Mouse (Mus musculus): ENCODE results near the gene Nedd9.

Gene Nedd9

DNA sequence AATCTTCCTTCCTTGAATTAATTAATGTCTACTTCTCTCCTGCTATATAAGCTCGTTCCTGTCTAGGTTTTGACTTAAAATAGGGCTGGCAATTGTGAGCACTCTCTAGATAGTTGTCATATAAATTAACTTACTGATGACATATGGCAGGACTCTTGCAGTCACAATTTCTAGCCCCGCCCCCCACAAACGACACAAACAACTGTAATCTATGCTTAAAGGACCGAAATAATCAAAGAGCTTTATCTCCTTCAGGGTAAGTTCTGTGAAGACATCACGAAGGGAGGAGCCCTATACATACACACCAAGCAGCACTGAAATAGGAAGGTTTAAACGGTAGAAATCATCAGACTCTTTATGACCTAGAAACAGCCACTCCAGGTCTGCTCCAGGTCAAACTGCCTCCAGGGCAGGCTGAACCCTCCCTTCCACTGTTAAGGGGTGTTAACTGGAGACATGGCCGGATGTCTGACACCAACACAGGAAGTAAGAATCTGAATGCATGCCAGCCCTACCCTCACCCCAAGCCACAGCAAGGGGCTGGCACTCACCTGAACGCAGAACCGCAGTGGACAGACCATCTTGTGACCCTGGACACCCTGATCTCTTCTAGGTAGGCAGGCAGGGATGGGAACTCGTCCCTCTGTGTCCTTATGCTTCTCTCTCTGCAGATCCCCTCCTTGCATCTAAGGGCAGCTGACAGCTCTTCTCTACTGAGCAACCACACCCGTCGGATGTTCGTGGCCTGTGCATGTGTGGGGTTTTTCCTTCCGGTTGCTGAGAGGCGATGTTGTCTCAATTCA, at the start of gene Nedd9:
TSS of gene Nedd9 (minus strand) at position 757 of the 803 bp plus-strand sequence.
- no peak for DNase-seq

DNA sequence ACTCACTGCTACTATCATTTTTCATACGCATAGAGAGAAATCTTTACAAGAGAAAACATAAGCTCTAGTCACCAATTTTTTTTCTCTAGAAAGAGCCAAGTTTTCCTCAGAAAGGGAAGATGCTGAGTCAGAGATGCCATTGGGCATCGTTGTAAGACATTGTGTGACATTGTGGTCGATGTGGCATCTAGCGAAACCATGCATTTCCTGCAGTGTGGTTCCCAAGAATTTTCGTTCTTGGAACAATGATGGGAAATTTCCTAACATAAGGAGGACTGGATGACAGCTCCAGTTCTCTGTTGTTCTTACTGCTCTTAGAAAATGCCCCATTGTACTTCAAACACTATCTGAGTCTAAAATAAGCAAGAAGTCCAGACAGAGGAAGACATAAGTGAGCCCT, 45.5 kb upstream of the Nedd9 start:
- no peak for DNase-seq

DNA sequence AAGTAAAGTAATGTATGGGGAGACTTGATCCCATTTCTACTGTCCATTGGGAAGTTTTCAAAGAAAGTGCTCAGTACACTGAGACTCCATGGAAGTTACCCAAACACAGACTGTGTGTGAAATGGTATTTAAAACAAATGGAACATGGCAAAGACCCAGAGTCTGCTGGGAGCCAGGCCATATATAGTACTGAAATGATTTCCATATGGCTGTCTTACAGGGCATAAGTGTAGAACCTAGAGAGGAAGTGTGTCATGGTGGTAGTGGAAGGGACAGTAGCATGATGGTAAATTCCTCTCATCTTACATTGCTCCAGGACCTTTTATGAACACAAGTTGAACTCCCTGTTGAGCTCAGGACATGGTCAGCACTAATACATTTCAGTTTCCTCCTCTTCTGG, 43.2 kb upstream of the Nedd9 start:
- no peak for DNase-seq

DNA sequence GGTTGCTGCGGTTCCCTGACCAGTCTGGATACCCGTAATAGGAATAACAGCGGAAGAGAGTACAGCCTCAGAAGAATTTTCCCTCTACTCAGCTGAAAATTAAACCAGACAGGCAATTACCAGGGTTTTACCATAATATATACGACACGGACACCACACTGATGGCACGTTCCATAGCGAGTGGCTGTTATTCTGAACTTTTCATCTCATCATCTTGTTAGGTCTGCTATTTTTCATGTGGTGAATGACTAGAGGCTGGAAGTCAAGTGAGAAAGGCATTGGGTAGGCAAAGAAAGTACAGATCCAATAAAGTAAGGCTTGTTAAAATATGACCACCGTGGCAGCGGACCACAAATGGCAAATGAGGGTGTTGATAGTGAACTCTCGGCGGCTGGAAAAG, 37.0 kb upstream of the Nedd9 start:
- DNase-seq: no peak

DNA sequence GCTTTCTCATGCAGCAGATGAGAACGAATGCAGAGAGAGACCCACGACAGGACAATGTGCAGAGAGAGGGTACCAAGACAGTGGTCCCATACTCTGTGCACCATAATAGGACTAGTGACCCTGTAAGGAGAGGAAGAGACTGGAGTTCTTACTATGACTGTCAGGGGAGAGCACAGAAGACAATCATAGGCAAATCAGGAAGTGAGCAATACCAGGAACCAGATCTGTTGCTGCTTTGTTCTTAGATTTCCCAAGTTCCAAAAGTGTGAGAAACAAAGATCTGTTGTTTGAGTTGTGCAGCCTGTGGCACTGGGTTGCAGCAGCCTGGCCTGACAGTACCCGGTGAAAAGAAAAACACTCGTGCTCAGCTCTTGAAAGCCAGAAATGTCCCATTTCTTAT, 34.1 kb upstream of the Nedd9 start:
- no peak for DNase-seq

DNA sequence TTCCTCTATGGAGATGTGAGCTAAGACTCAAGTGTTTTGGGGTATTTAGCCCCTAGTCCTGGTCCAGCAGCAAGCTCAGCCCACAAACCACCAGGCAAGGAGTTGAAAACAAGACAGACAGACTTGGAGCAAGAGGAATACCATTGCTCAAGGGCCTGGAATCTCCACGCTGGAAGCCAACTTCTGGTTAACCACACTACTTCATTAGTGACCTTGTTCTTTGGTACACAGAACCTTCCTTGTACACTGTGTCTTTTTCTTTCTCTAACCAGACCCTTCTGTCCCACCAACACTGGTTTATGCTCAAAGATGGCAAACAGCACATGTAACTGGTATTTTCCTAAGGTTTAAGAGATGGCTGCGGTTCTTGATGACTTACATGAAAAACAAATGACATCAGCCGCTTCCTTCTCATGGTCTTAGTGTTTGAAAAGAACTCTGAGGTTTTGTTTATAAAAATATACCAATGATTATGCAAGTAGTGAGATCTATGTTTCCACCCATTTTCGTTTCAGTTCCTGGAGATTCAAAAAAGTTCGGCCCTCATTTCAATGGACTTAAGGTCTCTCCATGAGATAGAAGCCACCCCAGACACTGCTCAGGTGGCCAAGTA, 33.5 kb upstream of the Nedd9 start:
- DNase-seq: no peak

DNA sequence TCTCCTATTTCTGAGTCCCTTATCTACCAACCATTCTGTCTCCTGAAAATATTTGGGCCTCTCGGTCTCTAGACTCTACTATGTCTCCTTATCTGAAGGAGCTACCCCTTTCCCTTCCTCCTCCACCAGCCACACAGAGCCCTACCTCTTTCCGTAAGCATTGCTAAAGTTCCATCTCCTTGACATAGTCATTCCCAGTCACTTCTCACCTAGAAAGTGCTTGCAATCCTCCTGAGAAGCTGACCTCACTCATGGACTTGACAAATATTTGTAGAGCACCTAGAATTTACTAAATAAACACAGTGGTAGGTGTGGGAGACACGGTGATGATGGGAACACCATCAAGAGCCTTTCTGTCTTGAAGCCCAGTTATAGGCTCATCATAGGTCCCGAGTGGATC, 32.6 kb upstream of the Nedd9 start:
- DNase-seq: no peak

DNA sequence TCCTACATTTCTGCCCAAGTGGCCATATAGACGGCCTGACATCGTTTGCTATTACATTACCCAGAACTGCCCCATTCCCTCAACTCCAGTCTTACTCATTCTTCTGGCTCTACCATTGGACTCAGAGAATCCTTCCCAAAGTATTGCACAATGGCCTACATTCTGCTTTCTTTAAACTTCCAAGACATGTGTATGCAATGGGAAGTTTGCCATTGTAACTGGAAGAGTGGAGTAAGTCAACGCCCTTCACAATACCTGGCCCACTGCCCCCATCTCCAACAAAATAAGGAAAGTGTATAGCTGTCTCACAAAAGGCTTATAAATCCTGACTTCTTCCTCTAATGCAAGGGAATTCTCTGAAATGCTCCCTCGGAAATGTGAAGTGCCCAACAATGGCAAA, 30.0 kb upstream of the Nedd9 start:
- no peak for DNase-seq

DNA sequence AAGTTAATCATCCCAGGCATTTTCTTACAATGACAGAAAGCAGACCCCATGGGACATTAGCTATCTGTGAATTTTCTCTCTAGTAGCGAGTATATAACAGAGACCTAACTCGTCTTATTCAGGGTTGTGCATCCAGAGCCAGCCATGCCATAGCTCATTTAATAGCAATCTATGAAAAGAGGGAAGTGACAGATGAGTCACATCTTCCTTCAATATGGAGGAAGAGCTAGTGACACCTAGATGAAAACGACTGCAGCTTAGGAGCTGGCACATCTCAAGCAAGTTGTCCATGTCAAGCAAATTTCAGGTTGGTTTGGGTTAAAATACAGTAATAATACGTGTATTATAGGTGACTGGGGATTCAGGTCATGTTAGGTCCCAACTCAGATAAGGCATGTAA, 28.6 kb upstream of the Nedd9 start:
- no peak for DNase-seq

DNA sequence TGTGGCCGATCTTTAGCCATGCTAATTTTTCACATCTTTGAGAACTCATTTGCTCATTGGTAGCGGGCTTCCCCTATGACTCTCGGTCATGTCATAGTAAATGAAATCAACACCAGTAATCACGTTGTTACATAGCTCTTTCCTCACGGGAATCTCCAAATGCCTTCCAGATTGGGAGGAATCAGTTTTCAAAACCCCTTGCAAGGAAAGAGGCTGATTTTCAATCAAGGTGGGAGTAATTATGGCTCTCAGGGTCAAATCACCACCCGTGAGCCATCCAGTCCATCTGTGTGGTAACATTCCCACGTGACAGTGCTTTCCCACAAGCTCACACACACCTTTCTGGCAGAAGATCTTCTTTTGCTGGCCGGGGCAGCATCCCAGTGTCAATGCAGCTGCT, 27.8 kb upstream of the Nedd9 start:
- no peak for DNase-seq

DNA sequence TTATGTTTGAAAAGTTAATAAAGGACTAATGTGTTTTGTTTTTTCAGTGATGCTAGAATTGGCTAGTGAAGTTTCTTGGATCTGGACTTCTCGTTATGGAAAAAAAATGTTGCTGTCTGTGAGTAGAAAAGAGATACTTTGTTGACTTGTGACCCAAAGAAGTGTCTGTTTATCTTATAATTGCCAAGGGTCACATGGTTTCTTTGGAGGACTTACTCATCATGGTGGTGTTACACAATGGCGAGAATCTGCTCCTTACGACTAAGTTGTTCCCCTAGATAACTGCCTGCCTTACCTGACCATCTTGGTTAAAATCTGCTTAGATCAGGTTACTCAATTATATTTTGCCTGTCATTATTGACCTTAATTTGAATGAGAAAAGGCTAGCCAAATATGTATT, 26.3 kb upstream of the Nedd9 start:
- DNase-seq: no peak

DNA sequence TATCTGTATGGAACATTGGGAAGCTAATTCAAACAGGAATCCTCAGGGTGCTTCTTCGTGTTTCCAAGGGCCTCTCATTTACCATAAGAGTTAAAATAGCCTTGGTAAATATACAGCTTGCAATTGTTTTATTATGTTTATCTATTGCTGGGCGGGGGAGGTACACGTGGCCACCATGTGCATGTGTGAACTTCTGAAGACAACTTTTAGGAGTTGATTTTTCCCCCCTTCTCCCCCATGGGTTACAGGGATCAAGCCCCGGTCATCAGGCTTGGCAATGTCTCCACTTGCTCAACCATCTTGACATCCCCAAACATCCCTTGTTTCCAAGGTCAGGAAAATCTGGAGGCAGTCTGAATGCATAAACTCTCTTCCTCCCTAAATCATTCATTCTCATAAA, 25.1 kb upstream of the Nedd9 start:
- no peak for DNase-seq

DNA sequence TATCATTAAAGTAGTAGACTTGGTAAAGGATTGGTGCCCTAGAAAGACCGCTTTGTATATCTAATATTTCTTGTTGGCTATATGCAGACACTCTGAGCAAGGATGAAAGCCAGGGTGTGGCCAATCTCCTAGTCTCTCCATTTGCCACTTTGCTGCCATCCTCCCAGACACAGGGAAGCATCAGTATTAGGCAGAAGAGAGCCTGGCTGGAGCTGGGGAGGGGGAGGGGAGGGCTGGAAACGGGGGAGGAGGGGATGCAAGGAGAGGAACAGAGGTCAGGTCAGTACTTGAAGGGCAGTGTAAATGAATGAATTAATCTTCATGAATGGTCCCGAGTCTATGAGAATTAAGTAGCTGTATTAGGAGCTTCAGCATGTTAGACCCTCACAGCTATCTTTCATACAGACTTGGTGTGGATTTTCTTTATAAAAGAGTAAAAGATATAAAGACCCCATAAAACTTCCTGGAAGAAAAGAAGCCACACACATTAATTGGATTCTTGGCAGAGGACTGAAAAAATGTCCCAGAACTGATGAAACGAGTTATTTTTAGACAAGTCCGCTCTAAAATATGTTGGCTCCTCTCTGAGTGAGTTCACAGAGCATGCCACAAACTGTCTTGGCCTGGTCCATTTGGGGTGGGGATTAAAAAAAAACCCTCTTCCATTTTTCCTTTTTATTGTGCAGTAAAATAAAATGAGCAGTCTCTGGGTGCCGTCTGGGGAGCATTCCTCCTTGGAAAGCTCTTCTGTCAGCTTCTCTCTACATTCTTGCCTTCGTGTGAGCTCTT, 23.7 kb upstream of the Nedd9 start:
- DNase-seq: no peak

DNA sequence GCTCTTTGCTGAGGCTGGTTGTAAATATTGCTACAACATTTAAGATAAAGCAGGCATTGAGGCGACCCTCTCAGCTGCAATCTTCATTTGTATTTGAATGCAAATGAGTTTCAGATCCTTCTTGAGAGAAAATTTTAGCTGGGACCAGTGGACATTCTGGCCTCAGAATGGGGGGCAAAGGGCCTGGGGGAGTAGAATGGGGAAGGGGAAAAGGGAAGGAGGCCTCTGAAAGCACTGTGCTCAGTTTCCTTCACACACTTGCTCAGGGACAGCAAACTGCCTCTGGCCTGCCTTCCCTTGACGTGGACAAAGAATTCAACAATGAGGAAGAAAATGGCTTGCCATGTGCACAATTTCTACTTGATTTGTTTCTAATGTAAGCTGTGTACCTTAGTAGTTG, 18.4 kb upstream of the Nedd9 start:
- no peak for DNase-seq

DNA sequence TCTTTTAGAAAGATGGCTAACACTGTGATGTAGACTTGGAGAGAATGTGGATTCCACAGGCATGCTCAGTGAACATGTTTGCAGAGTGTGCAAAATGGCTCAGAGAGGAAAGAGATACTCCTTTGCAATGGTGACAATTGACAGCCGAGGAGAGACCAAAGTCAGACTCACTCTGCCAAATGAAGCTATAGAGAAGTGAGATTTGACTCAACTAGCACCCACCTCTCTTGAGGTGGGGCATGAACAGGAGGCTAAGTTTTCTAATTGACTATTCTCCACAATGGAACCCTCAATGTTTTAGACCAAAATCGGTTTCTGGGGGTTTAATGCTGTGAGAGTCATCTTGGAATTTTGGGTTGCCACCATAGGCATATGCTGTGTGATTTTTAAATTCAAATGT, 17.8 kb upstream of the Nedd9 start:
- DNase-seq: no peak

DNA sequence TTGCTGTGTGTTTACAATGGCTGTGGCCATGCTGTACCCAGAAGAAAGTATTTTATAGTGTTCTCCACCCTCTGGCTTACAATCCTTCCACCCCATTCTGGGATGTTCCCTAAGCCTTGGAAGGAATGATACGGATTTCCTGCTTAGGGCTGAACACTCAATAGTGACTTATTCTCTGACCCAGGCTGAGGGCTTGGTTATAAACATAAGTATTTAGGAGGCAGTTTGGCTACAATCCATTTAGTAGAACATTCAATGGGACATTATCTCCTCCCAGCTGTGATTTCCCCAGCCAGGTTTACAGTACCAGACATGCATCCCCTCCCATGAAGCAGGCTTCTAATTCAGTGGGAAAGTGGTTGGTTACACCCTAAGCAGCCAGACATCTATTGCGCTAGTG, 17.3 kb upstream of the Nedd9 start:
- DNase-seq: no peak

DNA sequence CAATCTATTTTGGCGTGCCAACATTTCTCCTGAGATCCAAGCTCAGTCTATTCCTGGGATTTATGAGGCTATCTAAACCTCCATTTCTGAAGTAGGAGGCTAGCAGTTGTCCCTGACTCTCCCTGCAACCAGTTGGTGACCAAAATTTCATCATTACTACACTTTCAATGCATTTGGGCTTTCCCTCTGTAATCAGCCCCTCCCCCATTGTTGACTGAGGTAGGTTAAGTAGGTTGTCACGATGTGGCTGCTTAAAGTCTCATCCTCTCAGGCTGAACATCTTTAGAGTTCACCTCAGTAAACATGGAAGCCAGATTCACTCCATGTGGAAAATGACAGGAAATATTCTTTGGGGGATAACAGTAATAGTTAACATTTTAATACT, 15.7 kb upstream of the Nedd9 start:
- DNase-seq: no peak

DNA sequence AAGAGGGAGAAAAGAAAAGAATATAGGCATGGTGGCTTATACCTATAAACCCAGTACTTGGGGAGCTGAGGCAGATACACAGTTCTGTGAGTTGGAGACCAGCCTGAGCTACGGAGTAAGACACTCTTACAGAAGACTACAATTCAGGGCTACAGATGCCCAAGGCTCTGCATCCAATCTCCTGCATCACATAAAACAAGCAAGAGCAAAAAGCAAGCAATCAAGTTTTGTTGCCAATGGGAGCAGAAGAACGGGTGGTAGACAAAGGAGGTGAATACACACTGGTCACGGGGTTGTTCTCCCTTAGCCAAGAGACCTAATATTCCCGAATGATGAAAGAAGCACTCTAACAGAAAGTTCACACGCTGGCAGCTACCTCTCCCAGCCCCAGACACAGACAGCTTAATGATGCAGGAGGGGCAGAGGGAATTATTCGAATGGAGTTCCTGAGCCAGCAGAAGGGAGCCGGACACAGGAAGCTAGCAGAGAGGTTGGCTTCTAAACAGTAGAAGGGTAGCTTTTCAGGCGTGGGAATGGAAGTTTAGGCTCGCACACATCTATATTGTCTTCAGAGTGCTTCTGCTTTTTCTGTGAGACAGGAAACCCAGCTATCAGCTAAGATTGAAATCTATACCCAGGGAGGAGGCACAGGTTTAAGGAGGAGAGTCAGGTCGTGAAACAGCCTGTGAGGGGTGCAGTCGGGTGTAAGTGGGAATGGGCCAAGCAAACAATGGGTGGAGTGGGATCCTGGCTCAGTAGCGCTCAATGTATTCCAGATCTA, 15.2 kb upstream of the Nedd9 start:
- DNase-seq: no peak

DNA sequence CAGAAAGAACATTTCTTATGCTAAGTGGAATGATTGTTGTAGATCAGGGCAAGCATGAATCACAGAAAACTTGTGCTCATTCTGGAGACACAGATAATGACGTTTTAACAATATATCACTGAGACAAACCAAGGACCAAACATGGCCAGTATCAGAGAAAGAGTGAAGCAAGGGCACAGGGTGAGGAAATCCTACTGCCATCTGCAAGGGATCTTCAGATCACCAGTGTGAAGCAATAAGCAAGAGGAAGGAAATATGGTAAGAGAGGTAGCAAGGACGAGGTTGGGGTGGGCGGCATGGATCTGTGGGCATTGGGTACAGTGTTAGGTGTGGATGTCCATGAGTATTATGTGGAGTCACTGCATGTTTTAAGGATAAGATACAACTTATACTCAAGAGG, 13.6 kb upstream of the Nedd9 start:
- no peak for DNase-seq

DNA sequence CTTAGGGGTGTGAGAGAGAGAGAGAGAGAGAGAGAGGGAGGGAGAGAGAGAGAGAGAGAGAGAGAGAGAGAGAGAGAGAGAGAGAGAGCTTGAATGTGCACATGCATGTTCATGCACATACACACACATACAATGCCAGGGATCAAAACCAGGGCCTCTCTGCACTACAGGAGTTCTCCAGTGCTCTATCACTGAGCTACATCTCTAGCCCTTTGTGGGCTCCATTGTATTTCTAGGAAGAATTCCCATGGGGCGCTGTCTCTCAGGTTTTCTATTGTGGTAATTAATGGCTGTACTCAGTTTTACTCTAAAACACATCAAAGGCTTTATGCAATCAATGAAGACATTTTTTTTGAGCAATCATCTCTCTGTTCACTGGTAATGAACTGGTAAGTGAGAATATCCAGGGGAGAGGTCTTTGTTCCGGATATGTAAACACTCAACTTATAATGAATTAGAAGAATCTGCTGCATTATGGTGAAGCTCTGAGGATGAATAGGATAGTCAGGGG, 11.5 kb upstream of the Nedd9 start:
- no peak for DNase-seq

DNA sequence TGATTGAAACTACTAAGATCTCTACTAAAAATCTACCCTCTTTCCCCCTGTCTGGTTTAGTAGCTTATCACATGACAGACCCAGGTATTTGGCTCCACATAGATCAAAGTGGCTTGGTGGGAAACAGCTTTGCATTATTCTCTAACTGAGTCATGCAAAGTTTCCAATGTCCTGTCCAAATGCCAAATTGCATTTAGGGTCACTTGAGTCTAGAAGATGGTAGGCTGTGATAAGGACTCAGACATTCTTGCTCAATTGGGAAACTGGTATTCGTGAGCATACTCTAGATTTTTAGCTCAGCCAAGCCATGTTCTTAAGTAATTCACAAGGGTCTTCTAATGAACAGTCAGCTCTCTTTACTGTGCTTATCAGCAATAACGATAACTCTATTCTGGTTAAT, 7.5 kb upstream of the Nedd9 start:
- DNase-seq: no peak

DNA sequence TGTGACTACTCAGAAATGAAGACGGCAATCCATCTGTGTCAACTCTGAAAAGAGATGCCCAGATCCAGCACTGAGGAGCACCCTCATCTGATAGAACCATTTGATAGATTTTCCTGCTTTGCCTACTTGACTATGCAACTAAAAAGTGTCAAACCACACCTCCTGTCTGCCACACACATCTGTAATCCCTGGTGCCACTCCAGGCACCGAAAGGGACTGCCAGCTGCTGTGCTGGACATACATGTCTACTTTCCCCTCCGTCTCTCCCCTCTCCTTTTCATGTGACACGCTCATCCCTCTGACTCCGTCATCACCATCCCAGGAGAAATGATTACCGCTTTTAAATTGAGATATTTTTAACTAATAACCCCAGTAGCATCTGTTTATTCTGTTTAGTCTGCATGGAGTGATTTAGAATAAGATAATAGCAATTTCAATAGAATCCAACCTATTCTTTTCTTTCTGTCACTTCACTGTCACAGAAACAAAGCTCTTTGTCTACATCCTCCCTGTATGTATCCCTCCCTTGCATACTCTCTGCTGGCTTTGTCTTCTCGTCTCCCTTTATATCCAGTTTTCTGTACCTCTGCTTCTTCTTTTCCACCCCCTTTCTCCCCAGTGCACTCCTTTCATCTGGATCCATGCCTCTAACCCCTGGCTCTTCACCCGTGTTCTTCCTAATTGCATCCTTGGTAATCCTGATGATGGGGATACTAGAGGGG, 5.0 kb upstream of the Nedd9 start:
- DNase-seq: no peak
